Mouse (Mus musculus) urinary bladder, postnatal 10 days (tissue): ENCODE measurements around the gene P4hb.
"Not testable (repeated sequence)": the region's sequence is repeated elsewhere in the genome, so short reads cannot be mapped to it uniquely, and the experiment has no call there.

Experiments
- DNase-seq: peaks from one replicate; pipeline ENCODE4 v3.0.0; 2022; ENCODE audit warnings: low spot score

The P4hb gene

GRCm38 (mm10) chr11:120538955-120539284 lies 34.1 kb downstream of the P4hb start:
- DNase-seq: no peak

GRCm38 (mm10) chr11:120538485-120538884 lies 34.6 kb downstream of the P4hb start:
- DNase-seq: no peak

GRCm38 (mm10) chr11:120535804-120536203 lies 37.2 kb downstream of the P4hb start:
- DNase-seq: no peak

- DNase-seq: no peak
Measured at GRCm38 (mm10) chr11:120535145-120535544, 37.9 kb downstream of the P4hb start.

GRCm38 (mm10) chr11:120534093-120534492 lies 39.0 kb downstream of the P4hb start:
- no peak for DNase-seq

- DNase-seq: no peak
Measured at GRCm38 (mm10) chr11:120531646-120532045, 41.4 kb downstream of the P4hb start.

GRCm38 (mm10) chr11:120530085-120530964 lies 42.7 kb downstream of the P4hb start, which contains the start of gene Gcgr:
Gene Gcgr, plus strand, starts transcription at chr11:120530699.
- no peak for DNase-seq

- no peak for DNase-seq
Measured at GRCm38 (mm10) chr11:120528903-120529302, 44.1 kb downstream of the P4hb start.

GRCm38 (mm10) chr11:120527690-120528354 lies 45.2 kb downstream of the P4hb start:
- no peak for DNase-seq

GRCm38 (mm10) chr11:120525959-120526358 lies 47.1 kb downstream of the P4hb start:
- no peak for DNase-seq

GRCm38 (mm10) chr11:120522581-120522980 lies 50.5 kb downstream of the P4hb start:
- DNase-seq: no peak

- no peak for DNase-seq
Measured at GRCm38 (mm10) chr11:120520967-120521540, 52.0 kb downstream of the P4hb start.

GRCm38 (mm10) chr11:120520498-120520897 lies 52.6 kb downstream of the P4hb start:
- no peak for DNase-seq

GRCm38 (mm10) chr11:120519738-120520137 lies 53.3 kb downstream of the P4hb start:
- no peak for DNase-seq

GRCm38 (mm10) chr11:120518558-120518957 lies 54.5 kb downstream of the P4hb start:
- DNase-seq: no peak

- no peak for DNase-seq
Measured at GRCm38 (mm10) chr11:120518027-120518426, 55.0 kb downstream of the P4hb start.

- no peak for DNase-seq
Measured at GRCm38 (mm10) chr11:120517147-120517546, 55.9 kb downstream of the P4hb start.

- peak; percentile 80 for DNase-seq
Measured at GRCm38 (mm10) chr11:120515611-120516010, 57.4 kb downstream of the P4hb start.

GRCm38 (mm10) chr11:120514262-120514661 lies 58.8 kb downstream of the P4hb start:
- not testable (repeated sequence) for DNase-seq

- no peak for DNase-seq
Measured at GRCm38 (mm10) chr11:120512790-120513453, 60.1 kb downstream of the P4hb start.

GRCm38 (mm10) chr11:120510375-120511030 lies 62.5 kb downstream of the P4hb start:
- no peak for DNase-seq
